Mouse (Mus musculus) B cell, adult 2 months (primary cell): ENCODE results near the gene Acoxl.

Experiments used
- DNase-seq, 2 experiments: peaks; one replicate each; pipeline ENCODE4 v3.0.0; 2022

The Acoxl gene

DNA sequence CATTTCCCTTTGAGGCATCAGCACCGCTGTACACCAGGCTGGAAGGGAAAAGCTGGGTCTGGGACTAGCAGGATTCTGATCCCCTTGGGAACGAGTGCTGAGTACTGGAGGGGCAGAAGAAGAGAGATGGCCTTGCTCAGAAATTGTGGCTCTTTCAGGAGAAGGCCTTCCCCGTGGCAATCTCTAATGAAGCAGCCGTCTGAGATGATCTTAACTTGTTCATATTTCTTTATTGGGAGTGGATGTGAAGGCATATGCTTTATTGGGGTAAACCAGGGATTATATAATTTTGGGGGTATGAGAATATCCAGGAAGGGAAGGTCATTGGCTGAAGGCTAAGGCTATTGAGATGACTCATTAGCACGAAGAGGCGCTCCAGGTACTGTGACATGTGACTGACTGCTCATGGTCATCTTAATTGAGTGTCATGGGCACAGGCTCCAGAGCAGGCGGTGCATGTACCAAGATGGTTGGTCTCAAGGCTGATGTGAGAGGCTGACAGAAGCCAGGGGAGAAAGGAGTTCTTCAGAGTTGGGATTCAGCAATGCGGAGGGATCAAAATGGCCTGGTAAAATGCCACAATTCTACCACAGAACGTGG is 195.5 kb downstream of the Acoxl start:
- no peak for DNase-seq

DNA sequence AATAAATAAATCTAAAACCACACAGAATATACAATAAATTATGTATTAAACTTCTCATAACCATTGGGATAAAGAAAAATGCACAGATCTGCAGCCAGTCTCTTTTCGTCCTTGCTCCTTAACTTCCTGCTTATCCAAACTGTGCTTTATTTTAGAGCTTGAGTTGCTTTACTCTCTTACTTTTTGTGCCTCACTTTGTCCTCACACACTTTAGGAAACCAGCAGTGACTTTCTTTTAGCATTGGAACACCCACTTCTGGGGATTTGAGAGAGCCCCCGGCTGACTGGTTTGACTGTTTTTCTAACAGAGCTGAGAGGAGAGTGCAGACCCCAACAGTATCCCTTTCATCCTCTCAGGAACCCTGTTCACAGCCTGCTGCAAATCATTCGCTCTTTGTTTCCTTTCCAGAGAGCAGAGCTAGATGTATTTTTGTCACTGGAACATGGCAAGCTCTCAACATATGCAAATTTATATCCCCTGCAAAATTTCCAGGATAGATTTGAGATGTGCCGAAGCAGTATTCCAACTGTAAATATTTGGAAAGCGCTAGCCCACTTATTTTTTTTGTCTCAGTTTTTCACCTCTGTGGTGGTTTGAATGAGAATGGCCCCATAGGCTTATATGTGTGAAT is 199.7 kb downstream of the Acoxl start:
- no peak for DNase-seq

DNA sequence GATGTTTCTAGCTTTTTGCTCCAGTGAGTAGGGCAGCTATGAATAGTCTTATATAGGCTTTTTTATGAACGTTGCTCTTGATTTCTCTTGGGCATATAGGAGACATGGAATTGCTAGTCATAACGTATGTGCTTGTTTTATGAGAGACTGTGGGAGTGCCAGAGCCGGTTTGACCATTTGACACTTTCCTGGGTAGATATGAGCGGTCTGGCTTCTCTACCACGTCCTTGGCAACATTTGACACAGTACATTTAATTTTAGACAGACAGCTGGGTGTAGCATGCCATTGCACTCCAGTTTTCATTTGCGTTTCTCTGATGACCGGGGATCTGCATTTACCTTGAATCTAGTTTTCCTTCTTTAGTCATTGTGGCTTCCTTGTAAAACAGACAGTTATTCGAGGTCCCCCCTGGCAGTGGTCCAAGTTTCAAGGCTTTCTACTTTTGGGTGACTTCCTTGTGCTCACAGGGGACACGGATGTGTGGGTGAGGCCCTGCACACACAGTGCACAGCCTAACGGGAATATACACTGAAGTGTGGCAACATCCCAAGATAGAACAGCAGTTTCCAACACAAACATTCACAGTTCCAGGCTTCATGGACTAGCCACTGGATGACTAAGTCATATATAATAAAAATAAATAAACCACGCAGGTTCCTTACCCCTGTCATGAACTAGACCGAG is 202.5 kb downstream of the Acoxl start:
- peak; percentile 50 to 56 for DNase-seq

DNA sequence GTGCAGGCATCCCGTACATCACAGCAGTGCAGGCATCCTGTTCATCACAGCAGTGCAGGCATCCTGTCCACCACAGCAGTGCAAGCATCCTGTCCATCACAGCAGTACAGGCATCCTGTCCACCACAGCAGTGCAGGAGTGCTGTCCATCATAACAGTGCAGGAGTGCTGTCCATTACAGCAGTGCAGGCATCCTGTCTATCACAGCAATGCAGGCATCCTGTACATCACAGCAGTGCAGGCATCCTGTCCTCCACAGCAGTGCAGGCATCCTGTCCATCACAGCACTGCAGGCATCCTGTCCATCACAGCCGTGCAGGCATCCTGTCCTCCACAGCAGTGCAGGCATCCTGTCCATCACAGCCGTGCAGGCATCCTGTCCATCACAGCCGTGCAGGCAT is 207.8 kb downstream of the Acoxl start:
- no peak for DNase-seq

DNA sequence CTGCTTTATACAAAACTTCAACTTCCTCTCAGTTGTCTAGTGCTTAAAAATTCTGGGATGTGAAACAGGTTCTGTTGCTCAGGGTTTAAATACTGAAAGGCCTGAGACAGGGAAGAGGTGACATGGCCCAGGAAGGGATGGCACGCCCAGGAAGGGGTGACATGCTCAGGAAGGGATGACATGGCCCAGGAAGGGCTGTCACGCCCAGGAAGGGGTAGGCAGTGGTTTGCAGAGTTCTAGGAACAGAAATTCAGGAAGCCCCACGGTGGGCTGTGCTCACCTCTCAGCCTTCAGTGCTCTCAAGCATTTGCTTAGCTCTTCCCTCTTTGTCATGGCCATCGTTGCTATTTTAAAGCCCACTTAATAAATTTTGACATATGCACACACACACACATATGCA is 216.2 kb downstream of the Acoxl start:
- DNase-seq: no peak

DNA sequence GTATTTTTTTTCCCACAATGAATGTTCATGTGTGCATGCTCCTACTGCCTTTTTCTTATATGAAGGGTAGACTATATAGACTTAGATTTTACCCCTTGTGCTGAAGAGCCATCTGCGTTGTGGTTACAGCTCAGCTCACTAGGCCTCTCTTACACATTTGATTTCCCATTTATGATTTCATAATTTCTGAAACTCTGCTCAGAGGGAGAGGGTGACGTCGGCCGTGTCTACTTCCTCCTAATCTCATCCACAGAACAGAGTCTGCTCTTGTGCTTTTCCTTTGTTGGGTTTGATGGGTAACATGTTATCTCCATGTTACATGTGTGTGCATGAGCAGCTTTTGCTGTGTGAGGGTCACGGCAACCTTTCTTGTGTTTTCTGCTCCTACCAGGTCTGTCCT is 219.2 kb downstream of the Acoxl start:
- peak in 1 of 2 experiments; percentile 7 for DNase-seq

DNA sequence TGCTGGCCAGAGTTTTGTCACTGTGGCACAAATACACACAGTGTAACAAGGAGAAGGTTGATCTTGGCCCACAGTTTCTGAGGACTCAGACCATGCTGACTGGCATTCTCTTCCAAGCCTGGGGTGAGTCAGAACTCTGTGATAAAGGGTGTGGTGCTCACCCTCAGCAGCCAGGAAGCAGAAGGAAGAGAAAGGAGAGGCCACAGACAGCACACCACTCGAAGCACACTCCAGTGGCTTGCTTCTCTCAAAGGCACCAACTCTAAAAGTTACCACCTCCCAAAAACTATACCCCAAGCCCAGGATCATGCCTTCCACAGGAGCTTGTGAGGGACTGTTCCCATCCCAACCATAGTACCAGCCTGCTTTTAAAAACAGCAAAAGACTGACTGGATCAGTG is 220.0 kb downstream of the Acoxl start:
- DNase-seq: peak; percentile 32 to 47

DNA sequence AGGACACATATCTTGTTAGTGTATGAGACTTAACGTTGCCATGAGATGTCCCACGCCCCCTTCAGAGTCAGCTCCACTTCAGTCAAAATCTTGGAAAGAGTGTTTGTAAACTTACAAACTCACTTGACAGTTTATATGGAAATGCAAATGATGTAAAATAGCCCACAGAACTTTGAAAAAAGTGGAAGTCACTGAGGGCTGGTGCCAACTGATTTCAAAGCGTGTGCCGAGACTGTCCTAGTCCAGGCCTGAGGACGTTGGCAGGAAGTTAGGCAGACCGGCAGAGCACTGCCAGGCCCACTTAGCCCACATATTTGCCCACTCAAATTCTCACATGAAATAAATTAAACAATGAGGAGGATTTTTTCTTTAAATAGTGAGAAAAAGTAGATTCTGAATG is 221.5 kb downstream of the Acoxl start:
- no peak for DNase-seq

DNA sequence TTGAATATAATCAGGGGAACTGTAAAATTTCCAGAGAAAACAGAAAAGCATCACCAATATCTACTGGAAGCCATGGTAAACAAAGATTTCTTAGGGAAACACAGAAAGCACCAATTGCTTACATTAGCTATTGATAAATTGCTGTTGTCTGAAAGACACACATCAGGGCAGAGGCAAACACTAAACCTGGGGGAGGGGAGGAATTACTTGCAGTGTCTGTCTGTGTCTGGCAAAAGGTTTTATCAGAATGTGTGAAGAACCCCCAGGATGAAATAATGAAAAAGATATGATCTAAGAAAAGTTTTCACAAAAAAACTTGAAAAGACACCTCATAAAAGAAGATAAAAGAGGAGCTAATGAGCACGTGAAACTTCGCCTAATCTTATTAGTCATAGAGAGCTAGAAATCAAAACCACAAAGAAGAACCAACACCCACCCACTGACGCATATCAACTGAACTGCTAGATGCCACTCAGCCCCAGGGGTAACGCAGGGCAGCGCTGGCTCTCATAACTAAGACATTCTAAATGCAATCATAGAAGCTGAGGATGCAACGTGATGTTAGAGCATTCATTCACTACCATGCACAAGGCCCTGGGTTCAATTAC is 222.1 kb downstream of the Acoxl start:
- DNase-seq: peak; percentile 72 to 76

DNA sequence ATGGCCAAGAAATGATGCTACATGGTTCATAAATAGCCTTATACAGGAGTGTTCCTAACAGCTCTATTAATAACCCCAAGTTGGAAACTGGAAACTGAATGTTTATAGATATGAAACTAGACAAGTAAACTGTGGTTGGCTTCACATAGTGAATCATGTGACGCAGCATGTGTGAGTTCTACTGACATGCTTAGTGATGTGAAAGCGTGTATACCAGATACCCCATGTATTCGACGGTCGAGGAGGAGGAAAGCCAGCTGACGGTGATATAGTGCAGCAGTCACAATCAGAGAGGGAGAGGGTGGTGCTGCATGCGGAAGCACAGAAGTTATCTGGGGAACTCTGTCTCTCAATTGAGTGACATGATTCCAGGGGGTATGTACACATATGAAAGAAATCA is 222.8 kb downstream of the Acoxl start:
- peak; percentile 44 to 52 for DNase-seq

DNA sequence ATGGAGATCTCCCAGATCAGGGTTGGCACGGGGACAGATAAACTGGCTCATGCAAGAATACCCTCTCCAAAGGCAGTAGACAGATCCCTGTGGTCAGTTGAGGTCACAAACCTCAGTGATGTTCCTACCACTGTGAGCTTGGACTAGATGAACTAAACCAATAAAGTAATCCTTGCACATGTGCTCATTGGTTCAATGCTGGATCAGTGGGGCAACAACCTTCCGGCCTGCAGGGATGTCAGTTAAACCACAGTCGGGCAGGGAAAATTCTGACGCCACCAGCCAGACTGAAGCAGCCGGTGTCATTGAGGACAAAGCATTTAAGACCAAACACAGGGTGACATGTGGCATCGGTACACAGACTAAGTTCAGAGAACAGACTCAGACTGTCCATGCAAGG is 224.1 kb downstream of the Acoxl start:
- no peak for DNase-seq

DNA sequence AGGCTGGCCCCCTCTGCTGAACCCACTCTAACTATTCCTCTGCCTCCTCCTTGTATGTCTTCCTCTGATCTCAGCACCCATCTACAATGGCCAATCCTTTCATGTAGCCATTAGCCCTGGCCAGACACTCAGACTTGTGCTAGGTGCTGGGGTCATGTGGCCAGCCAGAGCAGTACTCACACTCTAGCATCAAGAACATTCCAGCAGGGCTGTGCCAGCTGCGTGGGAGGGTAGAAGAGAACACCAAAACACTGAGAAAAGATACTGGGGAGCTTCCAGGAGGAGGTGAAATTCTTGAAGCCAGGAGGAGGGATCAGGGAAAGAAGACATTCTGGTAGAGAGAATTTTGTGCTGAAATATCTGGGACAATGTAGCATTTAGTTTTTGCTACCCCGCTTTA is 226.3 kb downstream of the Acoxl start:
- DNase-seq: no peak

DNA sequence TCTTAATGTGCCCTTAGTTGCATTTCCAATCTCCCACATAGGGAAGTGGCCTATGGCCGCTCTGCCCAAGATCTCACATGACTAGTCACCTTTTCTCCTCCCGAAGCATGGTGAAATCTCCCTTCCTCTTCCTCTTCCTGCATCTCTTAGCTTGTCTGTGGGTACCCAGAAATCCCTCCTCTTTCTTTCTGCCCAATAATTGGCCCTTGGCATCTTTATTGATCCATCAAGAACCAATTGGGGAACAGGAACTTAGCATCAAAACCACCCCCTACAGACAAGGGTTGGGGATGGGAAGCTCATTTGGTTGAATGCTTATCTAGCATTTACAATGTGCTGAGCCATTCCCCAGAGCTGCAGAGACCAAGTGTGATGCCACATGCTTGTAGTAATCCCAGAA is 226.9 kb downstream of the Acoxl start:
- no peak for DNase-seq

DNA sequence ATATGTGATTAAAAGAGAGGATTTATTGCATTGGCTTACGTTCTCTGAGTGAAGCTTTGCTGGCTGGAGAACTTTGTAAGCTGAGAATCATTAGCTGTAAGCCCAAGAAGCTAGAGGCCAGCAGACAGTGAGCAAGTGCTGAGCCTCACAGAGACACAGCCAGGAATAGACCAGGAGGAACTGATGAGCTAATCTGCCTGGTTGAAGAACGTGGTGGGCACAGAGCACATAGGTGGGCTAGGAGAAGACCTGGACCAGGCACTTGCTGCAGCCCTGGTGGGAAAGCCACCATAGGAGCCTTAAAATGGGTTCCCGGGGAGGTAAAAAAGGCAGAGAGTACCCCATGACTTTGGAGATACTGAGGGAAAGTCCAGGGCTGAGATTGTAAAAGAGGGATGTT is 228.5 kb downstream of the Acoxl start:
- DNase-seq: no peak

DNA sequence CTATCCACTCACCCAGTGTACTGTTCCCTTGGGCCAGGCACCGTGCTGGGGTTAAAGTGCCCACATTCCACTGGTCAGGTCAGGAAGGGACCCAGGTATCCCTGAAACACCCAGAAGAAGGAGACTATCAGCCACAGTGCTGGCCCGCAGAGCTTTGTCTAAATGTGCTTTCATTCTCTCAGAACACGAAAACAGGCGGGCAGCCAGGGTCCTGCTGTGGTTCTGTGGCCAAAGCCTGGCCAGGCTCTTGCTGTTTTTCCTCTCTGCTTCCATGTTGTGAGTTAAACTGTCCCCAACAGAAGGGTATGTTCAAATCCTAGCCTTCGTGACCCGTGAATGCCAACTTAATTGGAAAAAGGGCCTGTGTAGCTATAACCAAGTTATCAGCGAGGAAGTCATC is 228.9 kb downstream of the Acoxl start:
- DNase-seq: no peak

DNA sequence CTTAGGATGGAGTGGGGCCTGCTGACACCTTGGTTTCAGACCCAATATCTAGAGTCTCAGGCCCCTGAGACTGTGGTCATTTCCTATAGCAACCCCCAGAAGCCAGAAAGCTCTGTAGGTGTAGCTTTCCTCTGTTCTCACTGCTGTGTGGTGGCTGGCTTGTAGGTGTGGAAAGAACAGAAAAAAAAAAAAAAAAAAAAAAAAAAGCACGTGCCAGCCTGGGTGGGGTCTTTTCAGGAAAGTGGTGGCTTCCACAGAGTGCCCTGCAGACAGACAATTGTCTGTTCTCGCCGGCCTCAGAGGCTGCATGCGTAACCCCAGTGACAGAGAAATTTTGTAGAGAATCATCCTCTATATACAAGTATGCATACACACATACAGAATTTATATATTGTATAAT is 229.5 kb downstream of the Acoxl start:
- no peak for DNase-seq

DNA sequence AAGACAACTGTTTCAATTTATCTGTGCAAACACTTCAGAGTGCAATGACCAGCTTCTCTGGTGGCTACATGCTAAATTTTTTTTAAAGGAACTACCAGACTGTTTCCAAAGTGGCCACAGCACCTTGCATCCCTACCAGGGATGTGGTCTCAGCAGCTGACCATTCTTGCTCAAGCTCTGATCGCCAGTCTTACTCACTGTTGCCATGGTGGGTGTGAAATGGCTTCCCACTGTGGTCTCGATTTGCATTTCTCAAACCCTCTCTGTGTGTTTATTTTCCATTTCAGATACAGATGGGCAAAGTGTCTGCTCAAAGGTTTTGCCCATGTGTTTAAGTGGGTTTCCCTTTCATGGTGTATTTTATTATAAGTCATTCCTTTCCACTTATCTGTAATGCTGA is 230.3 kb downstream of the Acoxl start:
- DNase-seq: no peak

DNA sequence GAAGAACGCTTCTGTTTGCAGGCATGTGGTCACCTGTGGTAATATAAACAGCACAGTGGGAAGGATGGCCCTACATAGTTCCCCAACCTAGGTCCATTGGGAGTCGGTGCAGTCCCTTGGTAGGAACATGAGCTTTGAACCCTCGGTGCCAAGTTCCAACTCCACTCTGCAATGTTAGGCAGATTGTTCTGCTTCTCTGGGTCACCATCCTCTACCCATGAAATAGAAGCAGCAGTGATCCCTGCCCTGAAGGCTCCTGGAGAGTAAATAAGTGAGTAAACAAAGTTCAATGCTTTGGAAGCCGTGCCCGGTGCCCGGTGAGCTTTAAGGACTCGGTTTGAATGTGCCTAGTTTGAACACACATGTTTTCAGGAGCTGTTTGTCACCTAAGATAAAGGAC is 233.1 kb downstream of the Acoxl start:
- no peak for DNase-seq

DNA sequence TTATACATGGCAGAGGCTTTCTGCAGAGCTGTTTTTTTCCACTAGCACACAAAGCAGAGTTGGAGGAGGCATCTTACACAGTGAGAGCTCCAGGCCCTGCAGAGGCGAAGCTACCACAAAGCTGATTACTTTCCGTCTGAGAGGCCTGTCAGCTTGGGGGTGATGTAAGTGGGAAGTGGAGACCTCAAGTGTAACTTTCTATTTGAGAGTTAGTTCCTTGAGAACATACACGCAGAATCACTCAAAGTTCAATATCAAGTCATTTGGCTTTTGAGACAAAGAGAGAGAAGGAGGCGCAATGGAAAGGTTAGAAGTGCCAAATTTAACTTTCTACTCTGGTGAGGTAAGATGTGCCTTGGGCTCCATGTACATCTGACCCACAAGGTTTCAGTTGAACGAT is 234.3 kb downstream of the Acoxl start:
- DNase-seq: no peak

DNA sequence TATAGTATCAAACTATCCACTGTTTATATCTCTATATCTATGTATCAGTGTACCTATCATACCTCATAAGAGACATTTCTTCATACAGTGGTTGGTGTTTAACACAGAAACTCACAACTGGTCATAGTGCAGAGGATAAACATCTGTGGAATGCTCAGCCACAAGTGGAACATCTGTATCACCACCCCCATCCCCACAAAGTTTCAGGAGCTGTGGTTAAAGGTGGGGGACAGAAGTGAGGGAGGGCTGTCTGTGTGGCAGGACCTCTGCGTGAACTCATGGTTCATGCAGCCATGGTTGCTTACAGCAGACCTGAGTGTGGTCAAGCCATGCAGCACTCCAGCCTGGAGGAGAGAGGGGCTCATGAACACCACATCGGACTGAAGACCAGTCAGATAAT is 234.9 kb downstream of the Acoxl start:
- DNase-seq: no peak

DNA sequence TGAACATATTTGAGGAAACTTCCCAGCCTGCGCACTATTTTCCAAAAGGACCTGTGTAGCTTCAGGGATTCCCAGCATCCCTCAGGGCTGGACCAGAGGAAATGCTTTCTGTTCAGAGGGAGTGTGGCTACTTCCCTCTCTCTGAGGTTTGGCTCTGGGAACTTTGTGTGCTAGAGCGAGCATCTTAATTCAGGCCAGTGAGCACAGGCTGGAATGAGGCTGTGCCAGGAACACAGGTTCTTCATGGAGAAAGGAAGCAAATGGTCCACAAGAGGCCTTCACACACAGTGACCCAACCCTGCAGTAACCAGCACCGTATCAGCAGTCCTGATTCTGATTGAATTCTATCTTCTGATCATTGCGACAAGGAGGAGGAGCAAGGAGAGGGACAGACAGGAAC is 238.3 kb downstream of the Acoxl start:
- DNase-seq: no peak

DNA sequence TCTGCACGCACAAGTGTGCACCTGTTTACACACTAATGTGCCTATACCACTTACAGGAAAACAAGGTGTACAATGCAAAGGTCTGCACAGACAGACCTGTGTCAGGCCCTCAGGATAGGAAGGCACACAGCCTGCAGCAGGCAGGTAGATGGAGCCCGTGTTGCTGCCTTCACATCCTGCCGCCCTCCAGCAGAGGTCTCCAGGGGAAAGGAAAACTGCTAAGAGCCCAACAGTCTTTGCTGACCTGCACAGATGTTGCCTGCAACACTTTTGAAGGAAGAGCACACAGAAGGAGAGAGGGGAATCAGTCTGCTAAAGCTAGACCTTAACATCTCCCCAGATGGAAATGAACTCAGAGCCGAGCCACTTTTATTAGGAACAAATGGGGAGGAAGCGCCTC is 240.2 kb downstream of the Acoxl start:
- no peak for DNase-seq

DNA sequence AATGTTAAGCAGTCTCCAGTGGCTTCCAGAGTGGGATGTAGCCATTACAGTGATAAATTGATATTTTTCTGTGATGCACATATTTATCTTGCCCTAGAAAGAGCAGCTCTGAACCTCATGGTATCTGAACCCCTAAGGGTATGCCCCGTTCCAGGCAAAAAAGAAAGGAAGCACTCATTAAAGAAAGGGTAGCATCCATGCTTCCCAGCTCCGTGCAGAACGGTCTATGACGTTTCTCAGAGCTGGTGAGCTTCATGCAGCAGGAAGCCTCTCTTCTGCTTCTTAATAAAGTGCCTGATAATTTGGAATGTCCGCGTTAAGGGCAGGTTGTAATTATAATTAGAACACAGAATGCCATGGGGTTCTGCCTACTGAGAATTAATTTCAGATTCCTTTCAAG is 240.6 kb downstream of the Acoxl start:
- DNase-seq: no peak

DNA sequence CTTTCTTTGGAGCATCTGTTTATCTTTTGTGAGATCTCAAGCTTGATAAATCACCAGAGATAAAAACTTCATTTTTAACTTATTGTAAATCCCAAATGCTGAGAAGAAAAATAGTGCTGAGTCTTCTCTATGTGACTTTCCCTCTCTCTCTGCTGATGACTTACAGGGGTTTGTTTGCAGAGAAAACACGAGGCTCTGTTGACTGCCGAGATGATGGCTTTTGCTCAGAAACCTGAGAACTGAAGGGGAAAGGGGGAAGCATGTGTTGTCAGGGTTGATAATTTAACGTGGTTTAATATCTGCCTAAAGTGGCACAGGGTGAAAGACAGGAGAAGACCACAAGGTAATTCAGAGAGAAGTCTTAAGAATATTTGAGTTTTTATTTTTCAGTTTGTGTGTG is 245.2 kb downstream of the Acoxl start:
- no peak for DNase-seq
